Mouse (Mus musculus) liver, embryonic 11.5 days (tissue): ENCODE data around the gene Yaf2. TPM values are rescaled to one million over a fixed set of nuclear protein-coding genes. Genes with fewer than 3 reads are reported as not detected.
"Not testable (repeated sequence)": the region's sequence is repeated elsewhere in the genome, so short reads cannot be mapped to it uniquely, and the experiment has no call there.

Source experiments
- ATAC-seq: fragments of 200-750 bp; cut with Nextera tagmentation; replicated peaks from 2 replicates; pipeline ENCODE4 v1.8.0; 2017; ENCODE audit warnings: moderate number of reproducible peaks, mild to moderate bottlenecking, moderate TSS enrichment, moderate library complexity; ENCODE audit not compliant: low FRiP score
- DNase-seq: peaks from one replicate; pipeline ENCODE4 v3.0.0-alpha.2; 2017; ENCODE audit warnings: low spot score
- H3K27ac ChIP-seq: fragments of 300-500 bp; sonication (generic); 2 replicates; pipeline ENCODE4 v1.5.1; 2014; ENCODE audit warnings: mild to moderate bottlenecking, low read depth, low read length, control low read depth
- H3K27me3 ChIP-seq: fragments of 300-500 bp; sonication (generic); replicated peaks from 2 replicates; pipeline ENCODE4 v1.6.1; 2014; ENCODE audit warnings: low read length, mixed read lengths; ENCODE audit not compliant: control insufficient read depth, insufficient read depth
- H3K36me3 ChIP-seq: fragments of 300-500 bp; sonication (generic); 2 replicates; pipeline ENCODE4 v1.6.1; 2014; ENCODE audit warnings: mild to moderate bottlenecking, low read length, moderate library complexity, mixed read lengths; ENCODE audit not compliant: control insufficient read depth, insufficient read depth
- H3K4me1 ChIP-seq: fragments of 300-500 bp; sonication (generic); replicated peaks from 2 replicates; pipeline ENCODE4 v1.6.1; 2014; ENCODE audit warnings: low read length, mixed read lengths; ENCODE audit not compliant: control insufficient read depth, insufficient read depth
- H3K4me2 ChIP-seq: fragments of 300-500 bp; sonication (generic); 2 replicates; pipeline ENCODE4 v1.6.1; 2014; ENCODE audit warnings: mild to moderate bottlenecking, control low read depth, moderate library complexity
- H3K4me3 ChIP-seq: fragments of 300-500 bp; sonication (generic); 2 replicates; pipeline ENCODE4 v1.5.1; 2014; ENCODE audit warnings: low read depth, low read length, control low read depth
- H3K9ac ChIP-seq: fragments of 300-500 bp; sonication (generic); 2 replicates; pipeline ENCODE4 v1.6.1; 2014; ENCODE audit warnings: low read depth, low read length, control low read depth
- H3K9me3 ChIP-seq: fragments of 300-500 bp; sonication (generic); 2 replicates; pipeline ENCODE4 v1.6.1; 2016; ENCODE audit warnings: low read length, inconsistent platforms, mixed read lengths; ENCODE audit not compliant: control insufficient read depth
- WGBS: fragments of 180-500 bp; shearing (Covaris S2); extraction: QIAGEN DNeasy Blood & Tissue Kit; methylation state at CpG from one replicate; pipeline ENCODE4 v1.1.7; 2014; 5-methylcytosine and 5-hydroxymethylcytosine counted together
- polyA plus RNA-seq: library from polyadenylated mRNA; unstranded; fragments of >200 nt; fragmentation: Nextera tagmentation; extraction: Ambion mirVana; gene quantifications from 2 replicates; pipeline ENCODE4 v1.2.1, GENCODE M21; 2014

Yaf2 gene
- polyA plus RNA-seq = 75.1 and 78.7 TPM in 2 replicates

GRCm38 (mm10) chr15:93336925-93337761 lies at the start of gene Yaf2:
TSS of gene Yaf2 (minus strand) at chr15:93336935.
- Histone ChIP-seq H3K4me1 (0 out of 2 replicates have a peak, but pooled peaks cover 4% of the 10 kb centered on the region), H3K9me3 (no peaks in the 10 kb centered on the region), H3K36me3 (peaks cover 5% of the 10 kb centered on the region; the same call in 1 of the 2 replicates), H3K4me2 (peak within 1 kb of the TSS; percentile 94), H3K27me3 (no peaks in the 10 kb centered on the region), H3K9ac (peak within 1 kb of the TSS; percentile 94), H3K4me3 (peak within 1 kb of the TSS; percentile 97), H3K27ac (peak within 1 kb of the TSS; percentile 96)
- peak; percentile 92 for ATAC-seq
- DNase-seq = peak; percentile 81
- WGBS = under 1% methylated on average over 73 of the region's 73 CpGs

GRCm38 (mm10) chr15:93381337-93381736 lies 44.6 kb upstream of the Yaf2 start:
- H3K36me3 ChIP-seq = peaks cover 4% of the 10 kb centered on the region; the same call in 1 of the 2 replicates
- H3K27ac ChIP-seq = no peak overlapping the region
- H3K4me2 ChIP-seq = no peak overlapping the region
- H3K9me3 ChIP-seq = no peaks in the 10 kb centered on the region
- H3K27me3 ChIP-seq = no peaks in the 10 kb centered on the region
- H3K4me1 ChIP-seq = no peaks in the 10 kb centered on the region
- H3K9ac ChIP-seq = no peak overlapping the region
- ATAC-seq (no peak), DNase-seq (no peak)
- no peak overlapping the region for H3K4me3 ChIP-seq
- 65% methylated on average over 5 of the region's 5 CpGs for WGBS

GRCm38 (mm10) chr15:93379177-93379576 lies 42.4 kb upstream of the Yaf2 start:
- no peaks in the 10 kb centered on the region for H3K36me3 ChIP-seq
- H3K4me2 ChIP-seq = no peak overlapping the region
- H3K4me3 ChIP-seq = no peak overlapping the region
- no peaks in the 10 kb centered on the region for H3K27me3 ChIP-seq
- ATAC-seq (peak; percentile 41; the same call in 1 of the 2 replicates), DNase-seq (no peak)
- H3K9ac ChIP-seq = no peak overlapping the region
- 61% methylated on average over 3 of the region's 3 CpGs for WGBS
- H3K9me3 ChIP-seq = no peaks in the 10 kb centered on the region
- H3K4me1 ChIP-seq = 0 out of 2 replicates have a peak, but pooled peaks cover under 1% of the 10 kb centered on the region
- H3K27ac ChIP-seq = no peak overlapping the region

- Histone ChIP-seq H3K27ac (no peak overlapping the region), H3K4me2 (no peak overlapping the region), H3K9ac (no peak overlapping the region), H3K9me3 (no peaks in the 10 kb centered on the region), H3K4me1 (peaks cover 6% of the 10 kb centered on the region; the same call in 1 of the 2 replicates), H3K27me3 (no peaks in the 10 kb centered on the region), H3K36me3 (no peaks in the 10 kb centered on the region), H3K4me3 (no peak overlapping the region)
- DNase-seq = no peak
- no peak for ATAC-seq
- WGBS = 81% methylated on average over 5 of the region's 5 CpGs
These were observed 39.0 kb upstream of the Yaf2 start for GRCm38 (mm10) chr15:93375696-93376095.

GRCm38 (mm10) chr15:93372525-93373119 lies 35.9 kb upstream of the Yaf2 start:
- DNase-seq, H3K9me3 ChIP-seq, H3K27me3 ChIP-seq, ATAC-seq, H3K4me1 ChIP-seq, H3K9ac ChIP-seq, H3K4me3 ChIP-seq, H3K4me2 ChIP-seq, H3K36me3 ChIP-seq: not testable (repeated sequence)
- H3K27ac ChIP-seq = peak overlapping the region; percentile 70

- Histone ChIP-seq H3K9ac (no peak overlapping the region), H3K4me2 (no peak overlapping the region), H3K27me3 (no peaks in the 10 kb centered on the region), H3K4me3 (no peak overlapping the region), H3K9me3 (no peaks in the 10 kb centered on the region), H3K36me3 (no peaks in the 10 kb centered on the region), H3K4me1 (peaks cover 6% of the 10 kb centered on the region; the same call in 1 of the 2 replicates), H3K27ac (no peak overlapping the region)
- ATAC-seq (peak; percentile 42; the same call in 1 of the 2 replicates), DNase-seq (no peak)
- WGBS = 78% methylated on average over 2 of the region's 2 CpGs
These were observed 35.1 kb upstream of the Yaf2 start for GRCm38 (mm10) chr15:93371838-93372237.

- no peaks in the 10 kb centered on the region for H3K36me3 ChIP-seq
- H3K9ac ChIP-seq = no peak overlapping the region
- no peaks in the 10 kb centered on the region for H3K27me3 ChIP-seq
- no peak overlapping the region for H3K4me3 ChIP-seq
- 62% methylated on average over 9 of the region's 9 CpGs for WGBS
- H3K4me2 ChIP-seq = no peak overlapping the region
- ATAC-seq (no peak), DNase-seq (no peak)
- no peaks in the 10 kb centered on the region; the same call in 1 of the 2 replicates for H3K4me1 ChIP-seq
- no peak overlapping the region for H3K27ac ChIP-seq
- no peaks in the 10 kb centered on the region for H3K9me3 ChIP-seq
These were observed 31.8 kb upstream of the Yaf2 start for GRCm38 (mm10) chr15:93368558-93368957.

GRCm38 (mm10) chr15:93365561-93365960 lies 28.8 kb upstream of the Yaf2 start:
- Histone ChIP-seq H3K4me2 (no peak overlapping the region), H3K27ac (no peak overlapping the region), H3K9me3 (no peaks in the 10 kb centered on the region), H3K36me3 (no peaks in the 10 kb centered on the region), H3K4me3 (no peak overlapping the region), H3K4me1 (no peaks in the 10 kb centered on the region), H3K27me3 (no peaks in the 10 kb centered on the region), H3K9ac (no peak overlapping the region)
- no peak for ATAC-seq
- 86% methylated on average over 6 of the region's 6 CpGs for WGBS
- DNase-seq = no peak
